Mouse (Mus musculus) testis, adult 2 months (tissue): ENCODE data around the gene Pfpl. TPM values are rescaled to one million over a fixed set of nuclear protein-coding genes. Genes with fewer than 3 reads are reported as not detected.
A peak's percentile ranks its signal among the peaks of the same experiment; 100 is the strongest.

Experiments used
- H3K27ac ChIP-seq: fragments of 200-500 bp; 2 replicates; pipeline ENCODE4 v1.5.1; 2012; ENCODE audit warnings: low read depth, low read length; ENCODE audit not compliant: control insufficient read depth, insufficient read depth
- H3K27me3 ChIP-seq: fragments of 200-500 bp; 2 replicates; pipeline ENCODE4 v1.6.1; 2012; ENCODE audit warnings: mild to moderate bottlenecking, low read length, moderate library complexity; ENCODE audit not compliant: control insufficient read depth, insufficient read depth
- H3K36me3 ChIP-seq: fragments of 200-500 bp; 2 replicates; pipeline ENCODE4 v1.6.1; 2012; ENCODE audit warnings: mild to moderate bottlenecking, low read length; ENCODE audit not compliant: control insufficient read depth, insufficient read depth
- H3K4me1 ChIP-seq: fragments of 200-500 bp; 2 replicates; pipeline ENCODE4 v1.6.1; 2012; ENCODE audit warnings: low read length; ENCODE audit not compliant: control insufficient read depth, insufficient read depth
- H3K4me3 ChIP-seq: fragments of 200-500 bp; 2 replicates; pipeline ENCODE4 v1.5.1; 2012; ENCODE audit warnings: low read depth, mild to moderate bottlenecking, low read length, moderate library complexity, mixed read lengths; ENCODE audit not compliant: control insufficient read depth
- CTCF ChIP-seq: fragments of 200-500 bp; IDR thresholded peaks from 2 replicates; pipeline ENCODE4 v1.5.1; 2012; ENCODE audit warnings: low read depth, mild to moderate bottlenecking, inconsistent platforms, low read length, moderate library complexity; ENCODE audit not compliant: control insufficient read depth, insufficient read depth, insufficient replicate concordance
- POLR2A ChIP-seq: fragments of 200-500 bp; IDR thresholded peaks from 2 replicates; pipeline ENCODE4 v1.6.1; 2012; ENCODE audit warnings: low read depth, mild to moderate bottlenecking, inconsistent platforms, low read length, moderate library complexity; ENCODE audit not compliant: control insufficient read depth
- polyA plus RNA-seq: library from polyadenylated mRNA; depleted of rRNA; stranded (reverse); fragments of >200 nt; gene quantifications from 2 replicates; pipeline ENCODE4 v1.2.3, GENCODE M21; 2012

Gene Pfpl
- polyA plus RNA-seq, 1 experiment = 0.02 TPM

GRCm38 (mm10) chr19:12457401-12458066 lies 29.8 kb downstream of the Pfpl start:
- Histone ChIP-seq H3K27ac (no peak overlapping the region), H3K4me1 (no peaks in the 10 kb centered on the region), H3K36me3 (no peaks in the 10 kb centered on the region), H3K27me3 (no peaks in the 10 kb centered on the region), H3K4me3 (no peak overlapping the region)
- no peak for TF ChIP-seq POLR2A
- TF ChIP-seq CTCF = no peak

- H3K4me1 ChIP-seq = no peaks in the 10 kb centered on the region
- TF ChIP-seq CTCF = no peak
- no peak for TF ChIP-seq POLR2A
- H3K36me3 ChIP-seq = no peaks in the 10 kb centered on the region
- no peaks in the 10 kb centered on the region for H3K27me3 ChIP-seq
- no peak overlapping the region for H3K27ac ChIP-seq
- H3K4me3 ChIP-seq = no peak overlapping the region
Observed at GRCm38 (mm10) chr19:12459516-12459915, 31.8 kb downstream of the Pfpl start.

- Histone ChIP-seq H3K36me3 (no peaks in the 10 kb centered on the region), H3K27ac (peak within 1 kb of the TSS; percentile 43), H3K27me3 (no peaks in the 10 kb centered on the region), H3K4me3 (no peak within 1 kb of the TSS), H3K4me1 (no peaks in the 10 kb centered on the region)
- TF ChIP-seq POLR2A (no peak), CTCF (no peak)
Observed at GRCm38 (mm10) chr19:12460282-12461249, 32.9 kb downstream of the Pfpl start, which contains the start of gene Mpeg1. Gene Mpeg1 (plus strand): TSS chr19:12460779.

DNA sequence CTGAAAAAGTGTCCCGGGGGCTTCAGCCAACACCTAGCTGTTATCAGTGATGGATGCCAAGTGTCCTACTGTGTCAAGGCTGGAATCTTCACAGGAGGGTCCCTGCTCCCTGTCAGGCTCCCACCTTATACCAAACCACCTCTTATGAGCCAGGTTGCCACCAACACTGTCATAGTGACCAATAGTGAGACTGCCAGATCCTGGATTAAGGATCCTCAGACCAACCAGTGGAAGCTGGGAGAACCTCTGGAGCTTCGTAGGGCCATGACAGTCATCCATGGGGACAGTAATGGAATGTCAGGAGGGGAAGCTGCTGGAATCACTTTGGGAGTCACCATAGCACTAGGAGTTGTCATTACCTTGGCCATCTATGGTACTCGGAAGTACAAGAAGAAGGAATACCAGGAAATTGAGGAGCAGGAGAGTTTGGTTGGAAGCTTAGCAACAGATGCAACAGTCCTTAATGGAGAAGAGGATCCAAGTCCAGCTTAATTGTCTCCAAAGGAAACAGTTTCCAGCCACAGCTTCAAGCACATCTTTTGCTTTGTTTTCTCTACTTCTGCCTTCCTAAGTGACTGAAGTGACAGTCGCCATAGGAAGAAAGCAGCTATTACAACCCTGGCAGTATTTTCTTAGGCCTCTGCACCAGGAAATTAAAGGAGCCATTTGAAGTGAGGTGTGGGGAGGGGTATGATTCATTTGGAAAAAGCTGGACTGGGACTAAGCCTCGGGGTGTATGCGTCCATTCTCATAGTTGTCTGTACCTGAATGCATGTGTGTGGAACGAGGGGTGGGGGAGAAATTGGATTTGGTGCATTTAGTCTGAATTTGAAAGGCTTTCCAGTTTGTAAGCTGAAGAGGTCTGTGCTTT lies 35.4 kb downstream of the Pfpl start:
- TF ChIP-seq CTCF (no peak), POLR2A (no peak)
- H3K4me3 ChIP-seq = no peak overlapping the region
- H3K27ac ChIP-seq = no peak overlapping the region
- H3K27me3 ChIP-seq = no peaks in the 10 kb centered on the region
- H3K36me3 ChIP-seq = no peaks in the 10 kb centered on the region
- peaks cover 2% of the 10 kb centered on the region for H3K4me1 ChIP-seq

DNA sequence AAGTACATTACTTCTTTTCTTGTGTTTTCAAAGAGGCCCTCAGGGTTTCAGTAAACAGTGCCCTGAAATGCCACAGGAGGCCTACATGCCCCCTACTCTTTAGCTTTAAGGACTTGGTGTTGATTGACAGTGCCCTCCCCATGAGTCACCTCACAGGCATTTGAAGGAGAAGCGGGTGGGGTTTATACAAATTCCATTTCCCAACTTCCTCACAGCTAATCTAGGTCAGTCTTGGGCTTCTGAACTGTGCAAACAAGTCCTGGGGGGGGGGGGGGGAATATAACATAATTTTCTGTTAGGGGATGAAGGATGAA lies 36.0 kb downstream of the Pfpl start:
- H3K27ac ChIP-seq = no peak overlapping the region
- H3K27me3 ChIP-seq = no peaks in the 10 kb centered on the region
- no peak for TF ChIP-seq CTCF
- TF ChIP-seq POLR2A = no peak
- peaks cover 2% of the 10 kb centered on the region for H3K4me1 ChIP-seq
- H3K4me3 ChIP-seq = no peak overlapping the region
- no peaks in the 10 kb centered on the region for H3K36me3 ChIP-seq

DNA sequence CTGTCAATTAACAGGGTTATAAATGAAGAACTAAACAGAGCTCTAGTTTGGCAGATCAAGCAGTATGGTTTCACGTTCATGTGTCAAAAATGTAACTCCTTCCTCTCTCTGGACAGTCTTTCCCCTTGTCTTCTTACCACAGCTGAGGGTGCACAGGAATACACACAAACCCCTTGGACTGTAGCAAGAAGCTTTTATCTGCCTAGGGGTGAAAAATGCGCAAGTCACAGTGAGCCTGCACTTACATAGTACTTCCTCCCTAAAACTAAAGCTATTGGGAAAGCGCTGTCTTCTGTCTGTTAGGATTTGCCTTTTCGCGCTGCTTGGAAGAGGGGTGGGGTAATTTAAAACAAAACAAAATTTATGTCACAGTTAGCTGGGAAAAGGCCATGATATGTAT lies 36.4 kb downstream of the Pfpl start:
- Histone ChIP-seq H3K4me1 (peaks cover 2% of the 10 kb centered on the region), H3K27me3 (no peaks in the 10 kb centered on the region), H3K27ac (peak overlapping the region; percentile 16; the same call in 1 of the 2 replicates), H3K36me3 (no peaks in the 10 kb centered on the region), H3K4me3 (no peak overlapping the region)
- TF ChIP-seq CTCF (no peak), POLR2A (no peak)
